Mouse (Mus musculus) lung, embryonic 14.5 days (tissue): ENCODE measurements around the gene Sptssb. TPM values are rescaled to one million over a fixed set of nuclear protein-coding genes. Genes with fewer than 3 reads are reported as not detected.

Experiments used
- ATAC-seq: fragments of 200-750 bp; cut with Nextera tagmentation; 2 replicates; pipeline ENCODE4 v1.8.0; 2017; ENCODE audit warnings: mild to moderate bottlenecking, moderate TSS enrichment, moderate library complexity; ENCODE audit not compliant: insufficient read depth
- DNase-seq: peaks from one replicate; pipeline ENCODE4 v3.0.0-alpha.2; 2015
- H3K27ac ChIP-seq: fragments of 300-500 bp; sonication (generic); 2 replicates; pipeline ENCODE4 v1.5.1; 2014; ENCODE audit warnings: low read depth, mild to moderate bottlenecking, moderate library complexity
- H3K27me3 ChIP-seq: fragments of 300-500 bp; sonication (generic); 2 replicates; pipeline ENCODE4 v1.6.1; 2014; ENCODE audit warnings: low read length, control low read depth; ENCODE audit not compliant: insufficient read depth
- H3K36me3 ChIP-seq: fragments of 300-500 bp; sonication (generic); 2 replicates; pipeline ENCODE4 v1.6.1; 2014; ENCODE audit warnings: control low read depth; ENCODE audit not compliant: insufficient read depth
- H3K4me1 ChIP-seq: fragments of 300-500 bp; sonication (generic); 2 replicates; pipeline ENCODE4 v1.6.1; 2014; ENCODE audit warnings: antibody characterized with exemption, control low read depth; ENCODE audit not compliant: insufficient read depth
- H3K4me2 ChIP-seq: fragments of 300-500 bp; sonication (generic); 2 replicates; pipeline ENCODE4 v1.6.1; 2014; ENCODE audit warnings: mild to moderate bottlenecking
- H3K4me3 ChIP-seq: fragments of 300-500 bp; sonication (generic); 2 replicates; pipeline ENCODE4 v1.5.1; 2014; ENCODE audit warnings: low read depth, low read length
- H3K9ac ChIP-seq: fragments of 300-500 bp; sonication (generic); 2 replicates; pipeline ENCODE4 v1.6.1; 2014
- H3K9me3 ChIP-seq: fragments of 300-500 bp; sonication (generic); 2 replicates; pipeline ENCODE4 v1.6.1; 2016; ENCODE audit warnings: low read depth, low read length, control low read depth
- CTCF ChIP-seq: IDR thresholded peaks from 2 replicates; pipeline ENCODE4 v1.5.1; 2016; ENCODE audit warnings: antibody characterized with exemption, low read depth
- WGBS: fragments of 180-500 bp; shearing (Covaris S2); extraction: QIAGEN DNeasy Blood & Tissue Kit; methylation state at CpG from one replicate; pipeline ENCODE4 v1.1.7; 2014; 5-methylcytosine and 5-hydroxymethylcytosine counted together
- polyA plus RNA-seq: library from polyadenylated mRNA; unstranded; fragments of >200 nt; fragmentation: Nextera tagmentation; extraction: Ambion mirVana; gene quantifications from 2 replicates; pipeline ENCODE4 v1.2.1, GENCODE M21; 2014

Sptssb gene
- polyA plus RNA-seq, 1 experiment from 2014 or later: 9.8 TPM

DNA sequence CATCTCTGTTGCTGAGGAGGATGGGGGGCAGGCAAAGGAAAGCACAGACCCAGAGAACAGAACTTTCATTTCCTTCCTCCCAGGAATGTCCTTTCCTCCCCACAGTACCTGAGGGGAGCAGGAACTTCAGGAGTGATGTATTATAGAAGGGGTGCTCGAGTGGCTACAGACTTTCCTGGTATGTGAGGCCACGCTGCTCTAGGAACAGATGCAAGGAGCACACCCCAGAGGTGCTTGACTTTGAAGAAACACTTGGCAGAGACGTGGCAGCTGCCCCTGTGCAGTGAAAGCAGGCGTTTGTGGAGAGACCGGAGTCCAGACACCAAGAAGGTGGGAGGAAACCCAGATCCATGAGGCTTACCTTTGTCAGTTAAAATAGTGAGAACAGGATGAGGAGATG, 40.6 kb upstream of the Sptssb start:
- WGBS: 36% methylated on average over 5 of the region's 5 CpGs

DNA sequence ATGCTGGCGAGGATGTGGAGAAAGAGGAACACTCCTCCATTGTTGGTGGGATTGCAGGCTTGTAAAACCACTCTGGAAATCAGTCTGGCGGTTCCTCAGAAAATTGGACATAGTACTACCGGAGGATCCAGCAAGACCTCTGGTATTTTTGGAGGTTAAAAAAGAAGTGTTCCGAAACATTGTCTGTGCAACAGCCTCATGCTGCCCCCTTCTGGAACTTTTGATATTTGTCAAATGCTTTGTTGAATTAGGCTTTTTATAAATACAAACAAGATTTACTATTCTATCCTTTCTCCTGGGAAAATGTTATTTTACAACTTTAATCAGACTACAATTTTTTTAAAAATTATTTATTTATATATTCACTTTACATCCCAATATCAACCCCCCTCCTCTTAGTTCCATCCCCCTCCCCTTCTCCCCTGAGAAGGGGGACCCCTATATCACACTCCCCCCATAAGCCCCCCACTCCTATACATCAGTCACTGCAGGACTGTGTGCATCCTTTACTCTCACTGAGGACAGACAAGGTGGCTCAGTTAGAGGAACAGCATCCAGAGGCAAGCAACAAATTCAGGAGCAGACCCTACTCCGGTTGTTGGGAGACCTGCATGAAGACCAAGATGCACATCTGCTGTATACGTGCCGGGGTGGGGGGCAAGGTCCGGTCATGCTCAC, 38.3 kb upstream of the Sptssb start:
- Histone ChIP-seq H3K27me3 (no peaks in the 10 kb centered on the region), H3K4me1 (peaks cover 7% of the 10 kb centered on the region; the same call in 1 of the 2 replicates), H3K9me3 (no peaks in the 10 kb centered on the region), H3K4me2 (no peak overlapping the region), H3K9ac (no peak overlapping the region), H3K4me3 (no peak overlapping the region), H3K27ac (no peak overlapping the region), H3K36me3 (no peaks in the 10 kb centered on the region)
- WGBS: 67% methylated on average over 7 of the region's 8 CpGs
- DNase-seq (peak; percentile 90), ATAC-seq (0 out of 2 replicates have a peak, but pooled peaks have one; percentile 25)
- peak; percentile 61 for TF ChIP-seq CTCF

More for the DNA sequence above, 40.6 kb upstream of the Sptssb start:
- Histone ChIP-seq H3K4me3 (no peak overlapping the region), H3K27ac (no peak overlapping the region), H3K9ac (no peak overlapping the region), H3K4me2 (no peak overlapping the region), H3K9me3 (no peaks in the 10 kb centered on the region), H3K36me3 (no peaks in the 10 kb centered on the region), H3K4me1 (peaks cover 7% of the 10 kb centered on the region; the same call in 1 of the 2 replicates), H3K27me3 (no peaks in the 10 kb centered on the region)
- no peak for TF ChIP-seq CTCF
- peak; percentile 6 for DNase-seq
- ATAC-seq: no peak

DNA sequence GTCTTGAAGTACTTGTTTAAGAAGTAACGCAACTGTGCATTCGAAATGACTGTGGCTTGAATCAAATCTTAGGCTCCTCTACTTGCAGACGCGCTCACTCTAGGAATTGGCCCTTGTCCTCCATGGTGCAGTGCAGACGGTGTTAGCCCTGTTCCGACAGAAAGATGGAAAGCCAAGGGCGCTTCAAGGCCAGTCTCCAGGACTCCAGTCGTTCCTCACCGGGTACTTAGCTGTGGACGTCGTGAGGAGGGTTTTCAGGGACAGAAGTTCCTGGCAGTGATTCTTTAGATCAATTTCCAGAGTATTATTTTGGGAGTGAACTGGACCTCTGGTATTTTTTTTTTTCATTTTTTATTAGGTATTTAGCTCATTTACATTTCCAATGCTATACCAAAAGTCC, 35.8 kb upstream of the Sptssb start:
- Histone ChIP-seq H3K27me3 (no peaks in the 10 kb centered on the region), H3K4me1 (no peaks in the 10 kb centered on the region), H3K36me3 (no peaks in the 10 kb centered on the region), H3K9me3 (no peaks in the 10 kb centered on the region), H3K4me3 (no peak overlapping the region), H3K9ac (no peak overlapping the region), H3K27ac (no peak overlapping the region), H3K4me2 (no peak overlapping the region)
- no peak for TF ChIP-seq CTCF
- DNase-seq (no peak), ATAC-seq (no peak)
- WGBS: 82% methylated on average over 11 of the region's 11 CpGs

DNA sequence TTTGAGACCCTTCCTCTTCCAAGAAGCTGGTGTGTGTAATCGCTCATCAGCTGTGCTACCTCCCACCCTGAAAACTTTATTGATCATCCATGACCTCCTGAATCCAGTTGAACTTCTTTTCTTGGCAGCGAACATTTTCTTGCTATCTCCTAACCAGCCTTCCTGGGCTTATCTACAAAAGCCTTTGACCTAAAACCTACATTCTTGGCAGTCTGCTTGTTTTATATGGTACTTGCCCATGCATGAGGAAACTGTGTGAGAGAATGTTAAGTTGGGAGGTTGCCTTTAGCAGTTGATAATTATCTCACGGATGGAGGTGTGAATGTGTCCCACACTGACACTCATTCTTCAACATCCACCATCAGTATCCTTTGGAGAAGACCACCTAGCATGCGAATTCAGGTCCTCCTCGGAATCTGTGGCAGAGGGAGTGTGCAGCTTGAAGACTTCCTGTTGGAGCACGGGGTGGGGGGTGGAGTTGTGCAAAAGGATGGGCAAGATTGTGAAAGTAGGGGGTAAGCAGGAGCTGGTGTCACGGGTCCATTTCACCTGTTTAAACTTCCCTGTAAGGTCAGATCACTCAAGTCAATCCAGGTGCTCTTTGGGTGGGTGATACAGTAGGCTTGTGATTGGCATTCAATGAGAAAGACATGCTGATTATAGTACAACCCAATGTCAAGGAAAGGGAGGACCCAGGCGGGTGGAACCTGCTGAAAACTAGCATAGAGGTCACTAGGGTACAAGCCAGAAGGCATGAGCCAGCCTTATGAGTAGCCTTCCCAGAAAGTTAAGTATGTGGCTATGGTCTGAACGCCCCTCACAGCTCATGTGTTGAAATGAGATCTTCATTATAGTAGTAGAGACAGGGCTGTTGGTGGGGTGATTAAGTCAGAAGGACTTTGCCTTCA, 32.7 kb upstream of the Sptssb start:
- ATAC-seq: no peak
- Histone ChIP-seq H3K27me3 (no peaks in the 10 kb centered on the region), H3K9ac (no peak overlapping the region), H3K4me2 (no peak overlapping the region), H3K27ac (no peak overlapping the region), H3K4me3 (no peak overlapping the region), H3K9me3 (no peaks in the 10 kb centered on the region), H3K4me1 (no peaks in the 10 kb centered on the region), H3K36me3 (no peaks in the 10 kb centered on the region)
- no peak for DNase-seq
- no peak for TF ChIP-seq CTCF
- WGBS: 61% methylated on average over 9 of the region's 9 CpGs

DNA sequence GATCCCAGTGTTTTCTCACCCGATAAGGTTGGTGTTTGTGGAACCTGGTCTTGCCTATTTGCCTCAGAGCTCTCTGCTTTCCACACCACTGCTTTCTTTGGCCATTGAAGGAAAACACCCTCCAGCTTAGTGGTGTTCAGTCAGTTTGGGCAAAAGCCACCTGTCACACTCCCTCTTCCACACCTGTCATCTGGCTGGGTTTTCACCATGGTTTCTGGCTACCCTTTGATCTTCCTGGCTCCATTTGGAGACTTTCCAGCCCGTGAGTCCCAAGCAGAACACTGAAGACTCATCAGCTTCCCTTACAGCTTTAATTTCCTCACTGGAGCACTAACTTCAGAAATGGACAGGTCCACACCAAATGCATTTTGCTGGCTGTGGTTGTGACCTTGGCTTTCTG, 26.1 kb upstream of the Sptssb start:
- 60% methylated on average over 2 of the region's 2 CpGs for WGBS
- ATAC-seq (no peak), DNase-seq (no peak)

DNA sequence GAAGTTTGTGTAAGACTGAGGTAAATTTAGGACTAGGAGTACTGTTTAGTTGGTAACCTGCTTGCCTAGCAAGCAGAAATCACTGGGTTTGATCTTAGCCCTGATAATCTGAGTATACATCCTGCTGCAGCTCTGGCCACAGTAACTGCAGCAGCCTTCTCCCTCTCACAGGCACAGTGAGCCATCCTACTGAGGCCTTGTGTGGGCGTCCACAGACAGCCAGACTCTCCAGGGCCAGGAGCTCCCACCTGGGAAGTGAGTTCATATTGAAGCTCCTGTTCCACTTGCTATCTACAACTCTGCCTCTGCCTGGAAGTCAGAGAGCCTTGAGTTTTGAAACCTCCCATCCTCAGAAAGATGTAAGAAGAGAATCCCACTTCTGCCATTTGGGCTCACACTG, 24.0 kb upstream of the Sptssb start:
- Histone ChIP-seq H3K9me3 (no peaks in the 10 kb centered on the region), H3K4me1 (no peaks in the 10 kb centered on the region), H3K4me2 (no peak overlapping the region), H3K36me3 (no peaks in the 10 kb centered on the region), H3K9ac (no peak overlapping the region), H3K4me3 (no peak overlapping the region), H3K27me3 (no peaks in the 10 kb centered on the region), H3K27ac (no peak overlapping the region)
- no peak for TF ChIP-seq CTCF
- no peak for DNase-seq
- ATAC-seq: no peak
- 50% methylated on average over 1 of the region's 1 CpGs for WGBS

More for the DNA sequence above, 26.1 kb upstream of the Sptssb start:
- Histone ChIP-seq H3K9me3 (no peaks in the 10 kb centered on the region), H3K4me3 (no peak overlapping the region), H3K4me1 (no peaks in the 10 kb centered on the region), H3K36me3 (no peaks in the 10 kb centered on the region), H3K4me2 (no peak overlapping the region), H3K27ac (no peak overlapping the region), H3K27me3 (no peaks in the 10 kb centered on the region), H3K9ac (no peak overlapping the region)
- no peak for TF ChIP-seq CTCF

DNA sequence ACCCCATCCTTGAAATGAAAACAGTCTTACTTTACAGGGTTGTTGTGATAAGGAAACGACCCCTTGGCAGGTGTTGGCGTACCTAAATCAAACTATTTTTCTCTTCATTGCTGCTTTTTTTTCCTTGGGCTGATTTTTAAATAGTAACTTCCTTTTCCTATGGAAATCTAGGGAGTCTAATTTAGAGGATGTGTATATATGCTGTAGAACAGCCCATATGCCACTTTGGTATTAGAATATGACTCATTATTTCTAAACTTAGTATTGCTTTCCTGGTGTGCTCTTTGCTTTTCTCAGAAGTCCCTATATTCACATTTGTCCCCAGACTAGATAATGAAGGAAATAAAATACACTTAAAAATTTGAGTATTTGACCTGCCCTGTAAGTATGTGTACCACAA, 17.8 kb upstream of the Sptssb start:
- 65% methylated on average over 2 of the region's 2 CpGs for WGBS
- H3K9ac ChIP-seq: no peak overlapping the region
- H3K4me3 ChIP-seq: no peak overlapping the region
- no peaks in the 10 kb centered on the region for H3K9me3 ChIP-seq
- ATAC-seq: no peak
- H3K4me1 ChIP-seq: no peaks in the 10 kb centered on the region
- no peak overlapping the region for H3K27ac ChIP-seq
- no peaks in the 10 kb centered on the region for H3K27me3 ChIP-seq
- no peak for DNase-seq
- H3K36me3 ChIP-seq: no peaks in the 10 kb centered on the region
- TF ChIP-seq CTCF: no peak
- no peak overlapping the region for H3K4me2 ChIP-seq
